Mouse (Mus musculus): ENCODE data around the gene Smyd3. TPM values are rescaled to one million over a fixed set of nuclear protein-coding genes. Genes with fewer than 3 reads are reported as not detected.

The Smyd3 gene
- polyA plus RNA-seq, 1 experiment: 14.2 TPM

GRCm38 (mm10) chr1:179152376-179152775, 365.5 kb downstream of the Smyd3 start:
- Histone ChIP-seq H3K27ac (ENCODE audit: insufficient read depth, low read length) (no peak overlapping the region), H3K4me1 (ENCODE audit: control insufficient read depth, insufficient read depth, low read length) (no peaks in the 10 kb centered on the region), H3K4me3 (ENCODE audit: insufficient read depth, low read length) (no peak overlapping the region)
- TF ChIP-seq POLR2A (IDR thresholded peaks at IDR 0.05; ENCODE audit: extremely low read depth, insufficient read depth, low read length) (no peak), CTCF (IDR thresholded peaks at IDR 0.05; ENCODE audit: extremely low read depth, insufficient read depth, low read length) (no peak)

DNA sequence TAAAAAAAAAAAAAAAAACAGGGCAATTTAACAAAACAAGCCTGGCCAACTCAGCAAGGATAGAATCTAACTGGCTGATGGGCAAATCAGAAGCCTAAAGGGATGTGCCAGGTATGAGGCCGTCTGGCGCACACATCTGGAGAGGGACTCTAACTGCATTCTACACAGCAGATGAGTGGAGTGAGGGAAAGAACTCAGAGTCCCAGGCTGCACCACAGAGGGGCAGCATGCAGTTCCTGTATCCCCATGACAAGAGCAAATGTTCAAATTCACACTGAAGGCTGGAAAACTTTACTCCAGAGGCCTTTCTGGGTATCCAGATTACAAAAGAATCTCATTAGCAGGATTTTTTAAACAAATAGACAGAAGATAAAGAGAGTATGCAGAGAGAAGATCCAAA, 366.6 kb downstream of the Smyd3 start:
- H3K4me3 ChIP-seq (ENCODE audit: insufficient read depth, low read length): no peak overlapping the region
- TF ChIP-seq CTCF (IDR thresholded peaks at IDR 0.05; ENCODE audit: extremely low read depth, insufficient read depth, low read length): 0 out of 2 replicates have a peak, but pooled peaks have one; percentile 9
- TF ChIP-seq POLR2A (IDR thresholded peaks at IDR 0.05; ENCODE audit: extremely low read depth, insufficient read depth, low read length): no peak
- no peak overlapping the region for H3K27ac ChIP-seq (ENCODE audit: insufficient read depth, low read length)
- no peaks in the 10 kb centered on the region for H3K4me1 ChIP-seq (ENCODE audit: control insufficient read depth, insufficient read depth, low read length)

GRCm38 (mm10) chr1:179149468-179150140, 368.2 kb downstream of the Smyd3 start:
- H3K27ac ChIP-seq (ENCODE audit: insufficient read depth, low read length): no peak overlapping the region
- H3K4me1 ChIP-seq (ENCODE audit: control insufficient read depth, insufficient read depth, low read length): no peaks in the 10 kb centered on the region
- no peak for TF ChIP-seq CTCF (IDR thresholded peaks at IDR 0.05; ENCODE audit: extremely low read depth, insufficient read depth, low read length)
- no peak for TF ChIP-seq POLR2A (IDR thresholded peaks at IDR 0.05; ENCODE audit: extremely low read depth, insufficient read depth, low read length)
- no peak overlapping the region for H3K4me3 ChIP-seq (ENCODE audit: insufficient read depth, low read length)

DNA sequence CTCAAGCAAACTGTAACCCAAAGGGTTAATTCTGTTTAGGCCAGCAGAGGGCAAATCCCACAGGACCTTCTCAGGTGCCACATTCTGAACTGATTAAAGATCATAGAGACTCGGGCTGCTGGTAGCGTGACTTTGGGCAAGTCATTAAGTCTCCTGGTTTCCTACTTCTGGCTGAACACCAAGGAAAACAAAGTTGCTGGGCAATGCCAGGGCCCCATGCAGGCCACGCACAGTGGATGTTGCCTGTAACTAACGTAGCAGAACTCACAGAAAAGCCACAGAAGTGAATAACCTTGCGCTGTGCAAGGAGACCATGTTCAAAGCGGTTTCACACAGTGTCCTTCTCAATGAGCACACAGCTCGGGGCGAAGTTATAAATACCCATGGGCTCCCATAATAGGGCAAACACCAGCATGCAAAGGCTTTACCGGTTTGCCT, 371.1 kb downstream of the Smyd3 start:
- H3K27ac ChIP-seq (ENCODE audit: insufficient read depth, low read length): no peak overlapping the region
- no peak for TF ChIP-seq CTCF (IDR thresholded peaks at IDR 0.05; ENCODE audit: extremely low read depth, insufficient read depth, low read length)
- TF ChIP-seq POLR2A (IDR thresholded peaks at IDR 0.05; ENCODE audit: extremely low read depth, insufficient read depth, low read length): no peak
- no peak overlapping the region for H3K4me3 ChIP-seq (ENCODE audit: insufficient read depth, low read length)
- H3K4me1 ChIP-seq (ENCODE audit: control insufficient read depth, insufficient read depth, low read length): no peaks in the 10 kb centered on the region

DNA sequence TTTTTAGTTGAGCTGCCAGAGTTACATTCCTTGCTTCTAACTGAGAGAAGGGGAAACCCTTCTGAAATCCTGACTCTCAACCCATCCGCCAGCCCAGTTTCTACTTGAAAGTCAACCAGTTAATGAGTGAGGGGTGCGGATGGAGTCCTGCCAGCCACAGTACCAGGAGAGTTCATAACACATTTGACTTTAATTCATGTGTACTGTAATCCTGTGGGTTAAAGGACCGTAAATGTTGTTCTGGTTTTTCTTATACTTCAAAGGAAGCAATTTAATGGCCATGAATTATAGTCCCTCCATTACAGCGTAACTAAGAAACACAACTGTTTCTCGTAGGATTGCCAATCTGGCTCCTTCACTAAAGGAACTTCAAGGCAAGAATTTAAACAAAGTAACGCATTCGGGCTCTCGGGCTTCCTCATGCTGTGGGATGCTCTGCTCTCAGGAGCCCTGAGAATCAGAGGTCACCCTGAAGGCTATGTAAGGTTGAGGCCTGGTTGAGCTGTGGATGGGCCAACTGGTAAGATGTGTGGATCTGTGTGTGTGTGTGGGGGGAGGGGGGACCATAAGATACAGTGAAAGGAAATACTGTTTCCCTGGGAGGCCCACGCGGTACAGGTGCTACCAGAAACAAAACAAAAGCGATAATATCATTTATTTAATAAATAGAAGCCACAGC, 374.5 kb downstream of the Smyd3 start:
- TF ChIP-seq POLR2A (IDR thresholded peaks at IDR 0.05; ENCODE audit: extremely low read depth, insufficient read depth, low read length) (no peak), CTCF (IDR thresholded peaks at IDR 0.05; ENCODE audit: extremely low read depth, insufficient read depth, low read length) (no peak)
- no peaks in the 10 kb centered on the region for H3K4me1 ChIP-seq (ENCODE audit: control insufficient read depth, insufficient read depth, low read length)
- no peak overlapping the region for H3K27ac ChIP-seq (ENCODE audit: insufficient read depth, low read length)
- no peak overlapping the region for H3K4me3 ChIP-seq (ENCODE audit: insufficient read depth, low read length)

DNA sequence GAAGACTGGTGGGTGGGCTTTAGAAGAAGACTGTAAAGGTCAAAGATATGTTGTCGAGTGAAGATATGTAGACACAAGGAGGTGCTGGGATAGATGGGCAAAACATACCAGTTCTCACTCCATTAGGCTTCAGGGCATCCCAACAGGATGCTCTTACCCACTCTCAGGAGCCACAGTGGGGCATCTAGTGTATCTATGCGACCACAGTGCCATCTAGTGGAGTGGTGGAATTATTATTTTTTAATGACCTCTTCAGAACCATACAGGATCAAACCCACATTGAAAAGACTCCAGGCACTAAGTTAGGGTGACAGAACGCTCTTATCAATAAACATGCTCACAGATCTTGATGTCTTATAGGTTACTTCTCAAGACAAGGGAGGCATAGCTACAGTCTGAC, 375.7 kb downstream of the Smyd3 start:
- TF ChIP-seq CTCF (IDR thresholded peaks at IDR 0.05; ENCODE audit: extremely low read depth, insufficient read depth, low read length): peak; percentile 67
- TF ChIP-seq POLR2A (IDR thresholded peaks at IDR 0.05; ENCODE audit: extremely low read depth, insufficient read depth, low read length): no peak
- H3K27ac ChIP-seq (ENCODE audit: insufficient read depth, low read length): no peak overlapping the region
- H3K4me1 ChIP-seq (ENCODE audit: control insufficient read depth, insufficient read depth, low read length): no peaks in the 10 kb centered on the region
- no peak overlapping the region for H3K4me3 ChIP-seq (ENCODE audit: insufficient read depth, low read length)

GRCm38 (mm10) chr1:179141071-179141650, 376.7 kb downstream of the Smyd3 start:
- no peaks in the 10 kb centered on the region; the same call in 1 of the 2 replicates for H3K4me1 ChIP-seq (ENCODE audit: control insufficient read depth, insufficient read depth, low read length)
- no peak overlapping the region for H3K27ac ChIP-seq (ENCODE audit: insufficient read depth, low read length)
- no peak overlapping the region for H3K4me3 ChIP-seq (ENCODE audit: insufficient read depth, low read length)
- TF ChIP-seq CTCF (IDR thresholded peaks at IDR 0.05; ENCODE audit: extremely low read depth, insufficient read depth, low read length): no peak
- no peak for TF ChIP-seq POLR2A (IDR thresholded peaks at IDR 0.05; ENCODE audit: extremely low read depth, insufficient read depth, low read length)

DNA sequence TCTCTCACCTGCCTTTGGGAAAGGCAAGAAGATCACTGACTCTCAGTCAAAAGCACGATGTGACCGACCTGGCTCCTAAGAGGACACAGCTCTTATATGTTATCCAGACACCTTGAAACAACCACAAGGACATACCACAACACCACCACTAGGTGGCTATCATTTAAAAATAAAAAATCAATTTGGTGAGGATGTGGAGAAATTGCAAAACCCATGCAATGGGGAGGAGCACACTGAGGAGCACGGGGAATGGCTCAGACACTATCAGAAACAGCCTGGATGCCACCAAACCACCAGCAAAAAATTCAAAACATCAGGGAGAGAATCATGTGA, 380.7 kb downstream of the Smyd3 start:
- H3K27ac ChIP-seq (ENCODE audit: insufficient read depth, low read length): no peak overlapping the region

GRCm38 (mm10) chr1:179136461-179137144, 381.2 kb downstream of the Smyd3 start:
- Histone ChIP-seq H3K4me1 (ENCODE audit: control insufficient read depth, insufficient read depth, low read length) (no peaks in the 10 kb centered on the region; the same call in 1 of the 2 replicates), H3K4me3 (ENCODE audit: insufficient read depth, low read length) (no peak overlapping the region), H3K27ac (ENCODE audit: insufficient read depth, low read length) (no peak overlapping the region)
- TF ChIP-seq POLR2A (IDR thresholded peaks at IDR 0.05; ENCODE audit: extremely low read depth, insufficient read depth, low read length): no peak
- no peak for TF ChIP-seq CTCF (IDR thresholded peaks at IDR 0.05; ENCODE audit: extremely low read depth, insufficient read depth, low read length)

More for the DNA sequence above, 380.7 kb downstream of the Smyd3 start:
- Histone ChIP-seq H3K4me1 (ENCODE audit: control insufficient read depth, insufficient read depth, low read length) (no peaks in the 10 kb centered on the region; the same call in 1 of the 2 replicates), H3K4me3 (ENCODE audit: insufficient read depth, low read length) (no peak overlapping the region)
- TF ChIP-seq CTCF (IDR thresholded peaks at IDR 0.05; ENCODE audit: extremely low read depth, insufficient read depth, low read length) (0 out of 2 replicates have a peak, but pooled peaks have one; percentile 7), POLR2A (IDR thresholded peaks at IDR 0.05; ENCODE audit: extremely low read depth, insufficient read depth, low read length) (no peak)
